Mouse (Mus musculus) fibroblast of lung, adult 2 months (primary cell): ENCODE results near the gene C2cd3.
A peak's percentile ranks its signal among the peaks of the same experiment; 100 is the strongest.

ENCODE experiments used
- DNase-seq: peaks from one replicate; pipeline ENCODE4 v3.0.0-alpha.2; 2011; ENCODE audit warnings: low read depth

Gene C2cd3

DNA sequence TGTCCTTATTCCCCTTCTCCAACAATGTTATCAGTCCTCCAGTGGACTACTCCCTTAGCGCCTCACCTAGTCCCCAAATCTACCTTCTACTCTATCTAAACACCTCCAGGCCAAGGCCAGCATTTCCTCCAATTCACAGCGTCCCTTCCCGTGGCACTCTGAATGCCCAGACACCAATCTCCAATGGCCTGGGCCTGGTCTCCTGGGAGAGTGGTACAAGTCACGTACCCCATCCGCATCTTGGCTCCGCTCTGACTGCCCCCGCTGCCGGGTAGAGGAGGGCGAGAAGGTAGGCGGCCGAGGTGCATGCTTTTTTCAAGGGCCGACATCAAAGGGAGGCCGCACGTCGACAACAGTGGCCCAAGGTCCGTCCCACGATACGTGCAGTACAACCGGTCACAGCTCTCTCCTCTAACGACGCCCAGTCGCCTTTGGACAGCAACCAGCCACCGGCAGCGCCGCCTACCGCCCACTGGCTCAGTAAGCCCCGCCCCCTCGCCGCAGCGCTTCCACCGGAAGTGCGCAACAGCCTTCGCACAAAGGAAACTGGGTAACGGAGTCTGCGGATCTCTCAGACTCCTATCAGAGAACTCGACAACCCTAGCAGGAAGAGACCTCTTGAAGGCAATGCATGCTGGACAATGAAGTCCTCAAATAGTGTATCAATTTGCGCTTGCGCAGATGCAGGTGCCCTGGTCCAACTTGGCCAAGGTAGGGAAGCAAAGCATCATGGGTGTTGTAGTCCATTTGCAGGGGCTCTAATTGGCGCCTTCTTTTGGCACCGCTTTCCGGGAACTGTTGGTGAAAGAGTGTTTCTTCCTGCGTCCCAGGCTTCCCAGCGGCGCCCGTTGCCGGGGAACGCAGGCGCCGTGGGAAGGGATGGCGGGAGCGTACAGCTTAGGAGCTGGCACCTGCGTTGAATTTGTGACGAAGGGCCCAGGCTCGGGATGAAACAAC lies at the start of gene C2cd3, which contains the start of gene Ppme1:
C2cd3 (plus strand) TSS at position 739 of the 957 bp plus-strand sequence.
Ppme1 (minus strand) TSS at position 813 of the 957 bp plus-strand sequence.
- peak; percentile 99 for DNase-seq

DNA sequence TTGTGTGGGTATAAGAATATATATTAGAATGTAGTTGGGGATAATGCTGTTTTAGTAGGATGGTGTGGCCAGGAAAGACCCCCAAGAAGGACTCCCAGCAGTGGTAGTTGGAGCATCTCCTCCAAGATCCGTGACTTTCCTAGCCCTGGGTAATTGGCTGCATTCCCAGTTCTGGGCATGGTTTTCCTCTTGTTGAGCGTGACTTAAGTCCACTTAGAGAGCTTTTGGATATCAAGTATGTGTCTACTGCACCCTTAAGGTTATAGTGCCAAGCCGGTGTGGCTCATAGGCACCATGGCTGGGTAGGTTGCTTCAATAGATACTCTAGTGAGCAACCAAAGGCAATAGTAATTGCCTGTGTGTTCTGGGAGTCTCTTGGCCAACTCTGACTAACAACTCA lies 48.3 kb upstream of the C2cd3 start:
- no peak for DNase-seq

DNA sequence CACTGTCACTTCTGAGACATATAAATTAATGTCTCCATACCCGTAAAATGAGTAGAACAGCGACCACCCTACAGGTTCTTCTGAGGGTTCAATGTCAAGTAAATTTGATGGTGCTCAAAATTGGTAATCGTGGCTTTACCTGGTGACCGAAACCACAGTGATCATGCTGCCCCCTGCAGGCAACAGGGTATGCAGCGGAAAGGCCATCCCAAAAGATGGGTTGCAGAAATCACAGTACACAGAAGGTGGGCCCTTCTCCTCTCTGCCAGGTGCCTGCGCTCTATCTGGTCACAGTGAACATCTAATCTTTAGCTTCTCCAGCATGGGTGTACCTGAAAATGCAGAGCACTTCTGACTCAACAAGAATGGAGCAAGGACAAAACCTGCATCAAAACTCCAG lies 46.6 kb upstream of the C2cd3 start:
- DNase-seq: no peak

DNA sequence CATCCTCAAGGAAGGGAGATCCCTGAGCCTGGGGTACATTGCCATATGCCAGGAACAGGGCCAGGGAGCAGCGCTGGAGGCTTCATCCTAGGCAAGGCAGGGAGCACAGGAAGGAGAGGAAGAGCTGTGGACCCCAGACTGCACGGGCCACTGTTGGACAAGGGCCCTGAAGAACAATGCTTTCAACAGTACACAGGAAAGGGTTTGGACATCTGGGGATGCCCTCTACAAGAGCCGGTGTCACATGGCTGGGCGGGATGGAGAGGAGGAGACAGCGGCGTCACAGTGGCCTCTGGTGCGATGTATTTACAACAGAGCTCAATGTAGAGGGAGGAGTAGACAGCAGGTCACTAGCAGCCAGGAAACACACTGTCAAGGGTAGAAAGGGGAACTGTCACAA lies 44.5 kb upstream of the C2cd3 start:
- DNase-seq: no peak

DNA sequence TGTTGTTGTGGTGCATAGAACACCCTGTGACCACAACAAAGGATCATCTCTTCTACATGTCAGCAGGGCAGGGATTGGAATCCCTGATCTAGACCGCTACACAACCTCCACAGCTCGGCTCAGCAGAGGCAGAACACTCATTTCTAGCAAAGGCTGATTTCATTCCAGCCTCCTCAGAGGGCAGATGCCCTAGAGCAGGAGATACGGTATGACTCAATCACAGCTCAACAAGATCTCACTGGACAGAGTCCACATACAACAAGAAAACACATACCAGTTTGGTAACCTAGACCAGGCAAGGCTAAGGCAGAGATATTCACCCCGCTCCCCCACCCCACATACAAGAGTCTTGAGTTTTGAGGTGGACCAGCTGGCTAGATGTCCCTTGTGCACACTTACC lies 43.4 kb upstream of the C2cd3 start:
- no peak for DNase-seq

DNA sequence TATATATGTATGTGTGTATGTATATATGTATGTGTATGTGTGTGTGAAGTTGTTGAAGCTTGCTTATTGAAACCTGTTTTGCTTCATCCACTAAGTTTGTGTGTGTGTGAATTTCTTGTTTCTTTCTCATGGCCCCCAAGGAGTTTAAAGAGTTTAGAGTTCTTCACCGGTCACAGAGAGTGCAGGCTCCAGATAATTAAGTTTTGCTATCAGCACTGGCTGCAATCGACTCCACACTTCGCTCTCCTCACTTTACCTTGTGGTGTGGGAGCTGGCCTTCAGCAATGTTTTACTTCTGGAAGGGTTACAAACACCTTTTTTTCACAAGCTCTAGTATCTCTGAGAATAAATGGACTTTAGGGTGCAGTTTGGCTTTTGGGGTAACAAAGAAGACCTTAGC lies 40.8 kb upstream of the C2cd3 start:
- no peak for DNase-seq

DNA sequence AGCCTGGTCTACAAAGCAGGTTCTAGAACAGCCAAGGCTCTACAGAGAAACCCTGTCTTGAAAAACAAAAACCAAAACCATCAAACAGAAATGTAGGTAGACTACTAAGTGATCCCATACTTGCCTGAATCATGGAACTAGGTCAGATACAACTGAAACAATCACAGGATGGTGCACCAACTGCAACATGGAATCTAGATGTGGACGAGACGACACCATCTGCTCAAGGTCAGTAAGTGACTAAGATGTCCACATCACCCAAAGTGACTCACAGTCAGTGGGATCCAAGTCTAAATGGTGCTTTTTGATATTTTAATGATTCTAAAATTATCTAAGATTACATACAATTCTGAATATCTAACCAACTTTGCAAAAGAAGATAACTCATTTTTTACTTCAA lies 36.1 kb upstream of the C2cd3 start:
- no peak for DNase-seq

DNA sequence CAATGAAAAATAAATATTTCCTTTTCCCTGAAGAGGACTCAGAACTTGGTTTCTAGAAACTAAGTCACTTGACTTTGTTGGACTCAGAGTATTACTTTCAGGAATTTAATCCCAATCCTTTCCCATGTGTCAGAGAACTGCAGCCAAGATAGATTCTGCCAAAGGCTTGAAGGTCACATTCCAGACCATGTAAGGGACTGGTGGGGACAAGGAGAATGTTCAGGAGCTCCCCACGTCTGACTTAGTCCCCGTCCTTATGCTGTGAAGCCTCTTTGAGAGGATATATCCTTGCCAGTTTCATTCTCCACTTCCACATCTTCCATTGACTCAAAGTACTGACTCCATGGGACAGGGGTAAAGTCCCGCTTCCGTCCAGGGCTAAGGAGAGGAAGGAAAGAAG lies 17.0 kb upstream of the C2cd3 start:
- DNase-seq: no peak

DNA sequence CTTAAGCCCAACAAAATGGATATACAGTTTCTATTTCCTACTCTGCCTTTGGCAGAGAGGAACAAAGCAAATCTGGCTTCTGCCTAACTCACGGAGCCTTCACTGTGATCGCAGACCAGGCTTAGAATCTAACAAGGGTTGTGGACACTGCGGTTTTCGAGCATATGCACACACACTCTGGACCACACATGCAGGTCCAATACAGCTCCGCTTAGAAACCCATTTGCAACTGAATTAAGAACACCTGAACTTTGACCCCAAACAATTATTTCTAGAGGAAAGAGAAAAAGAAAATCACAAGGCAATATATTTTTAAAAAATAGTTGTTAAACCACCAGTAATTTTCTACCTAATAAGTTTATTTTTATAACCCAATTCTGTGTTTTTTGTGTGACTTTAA lies 15.7 kb upstream of the C2cd3 start:
- DNase-seq: no peak

DNA sequence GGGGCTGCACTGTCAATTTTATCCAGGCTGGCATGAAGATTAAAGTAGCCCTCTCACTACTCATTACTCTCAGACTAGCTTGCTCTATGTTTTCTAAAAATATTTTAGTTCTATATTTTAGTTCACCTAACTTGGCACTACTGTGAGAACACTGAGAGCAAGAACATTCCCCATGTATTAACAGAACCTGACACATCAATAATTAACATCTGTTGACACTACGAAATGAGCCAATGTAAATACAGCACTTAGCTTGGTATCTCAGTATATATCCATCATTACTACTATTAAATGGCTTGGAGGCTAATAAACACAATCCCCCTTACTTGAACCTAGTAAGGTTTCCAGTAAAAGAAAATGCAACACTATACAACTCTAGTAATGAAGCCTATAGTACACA lies 15.3 kb upstream of the C2cd3 start:
- DNase-seq: no peak

DNA sequence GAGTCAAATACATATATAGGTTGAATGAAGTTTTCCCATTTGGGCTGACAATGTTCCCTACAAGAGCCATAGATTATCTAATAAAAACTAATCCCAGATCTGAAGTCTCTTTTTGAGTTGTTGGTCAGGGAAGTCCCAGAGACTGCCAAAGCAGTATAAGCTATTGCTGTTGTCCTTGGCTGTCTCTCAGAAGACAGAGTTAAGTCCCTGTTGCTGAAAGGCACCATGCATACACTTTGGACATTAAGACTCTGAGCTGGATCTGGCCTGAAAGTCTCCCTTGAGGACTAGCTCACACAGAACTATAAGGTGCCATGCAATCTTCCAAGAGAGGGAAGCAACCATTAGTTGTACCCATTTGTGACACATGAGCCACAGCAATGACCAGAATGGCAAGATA lies 14.2 kb upstream of the C2cd3 start:
- no peak for DNase-seq

DNA sequence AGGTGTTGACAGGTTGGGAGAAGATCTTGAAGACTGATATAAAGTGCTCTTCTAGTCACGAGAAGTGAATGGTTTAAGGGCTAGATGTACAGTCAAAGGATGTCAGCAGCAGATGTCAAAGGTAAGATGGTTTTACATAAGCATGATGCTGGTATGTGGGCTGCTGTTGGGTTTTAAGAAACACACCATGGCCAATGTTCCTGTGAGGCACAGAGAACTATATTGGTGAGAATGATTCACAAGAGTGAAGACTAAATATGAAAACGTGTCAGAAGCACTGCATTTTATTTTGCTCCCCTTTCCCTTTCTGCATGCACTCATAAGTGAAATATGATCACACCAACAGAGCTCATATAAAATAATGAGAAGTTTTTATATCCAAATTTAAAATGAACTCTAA lies 8.9 kb upstream of the C2cd3 start:
- no peak for DNase-seq

DNA sequence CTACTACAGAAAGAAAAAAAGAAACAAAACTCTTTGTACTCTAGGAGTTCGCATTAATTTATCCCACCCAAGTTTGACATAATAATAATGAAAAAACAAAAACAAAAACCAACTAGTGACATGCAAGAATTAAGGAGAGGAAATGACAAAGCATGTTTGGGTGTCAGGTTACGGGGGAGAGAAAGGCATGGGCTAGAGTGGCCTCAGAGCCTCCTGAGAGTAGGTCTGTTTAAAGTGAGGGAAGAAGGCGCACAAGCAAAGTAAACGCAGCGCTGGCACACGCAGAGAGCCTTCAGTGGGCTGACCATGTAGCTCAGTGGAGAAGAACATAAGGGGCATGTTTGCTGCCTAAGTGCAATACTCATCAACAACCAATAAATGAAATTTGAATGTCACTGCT lies 7.1 kb upstream of the C2cd3 start:
- DNase-seq: no peak

DNA sequence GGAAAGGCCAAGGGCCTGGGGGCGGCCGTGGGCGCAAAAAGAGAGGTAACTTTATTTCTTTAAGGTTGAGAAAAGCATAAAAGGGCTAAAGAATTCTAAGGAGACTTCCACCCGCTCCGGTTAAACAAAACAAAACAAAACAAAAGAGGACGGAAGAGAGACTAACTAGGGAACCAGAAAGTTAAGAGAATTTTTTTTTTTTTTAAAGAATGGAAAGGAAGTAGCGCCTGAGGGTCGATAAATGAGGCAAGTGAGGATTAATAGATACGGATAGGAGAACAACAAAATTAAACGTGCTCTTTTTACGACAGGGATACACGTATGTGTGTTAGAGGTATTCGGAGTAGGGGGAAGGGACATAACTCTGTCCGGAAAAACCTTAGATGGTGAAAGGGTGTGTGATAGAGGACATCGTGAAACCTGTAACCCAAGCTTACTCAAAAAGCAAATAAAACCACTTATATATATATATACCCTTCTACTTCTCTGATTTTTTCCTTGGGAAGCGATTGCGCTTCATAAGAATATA lies 483 bp downstream of the C2cd3 start:
- DNase-seq: no peak

DNA sequence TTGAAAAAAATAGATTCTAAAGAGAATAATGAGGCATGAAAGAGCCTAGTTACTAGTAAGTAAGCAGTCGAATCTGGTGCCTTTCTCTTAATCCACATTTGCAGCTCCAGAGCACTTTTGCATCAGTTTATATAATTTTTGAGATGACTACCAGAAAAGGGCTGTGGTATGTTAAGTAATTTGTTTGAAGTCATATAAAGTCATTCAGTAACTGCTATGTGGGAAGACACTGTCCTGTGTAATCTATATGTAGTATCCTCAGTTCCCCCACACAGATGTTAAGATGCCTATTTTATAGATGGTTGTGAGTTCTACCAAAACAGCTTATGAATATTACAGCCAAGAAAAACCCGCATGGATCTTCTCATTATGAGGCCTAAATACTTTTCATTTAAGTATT lies 6.2 kb downstream of the C2cd3 start:
- no peak for DNase-seq

DNA sequence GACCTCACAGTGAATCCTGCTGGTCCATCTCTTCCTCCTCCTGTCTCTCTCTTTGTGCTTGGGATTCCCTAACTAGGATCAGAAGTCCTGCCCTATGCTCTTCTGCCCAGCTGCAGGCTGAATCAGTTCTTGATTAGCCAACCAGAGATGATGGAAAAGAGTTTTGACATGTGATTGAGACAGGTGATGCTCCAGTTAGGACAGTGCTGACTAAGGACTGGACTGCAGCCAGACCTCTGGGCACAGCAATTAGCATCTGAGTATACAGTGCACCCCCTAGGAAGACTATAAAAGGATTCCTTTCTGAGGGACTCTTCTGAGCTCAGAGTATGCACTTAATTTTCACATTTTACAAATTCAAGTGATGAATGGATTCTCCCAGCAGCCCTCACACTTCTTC lies 9.1 kb downstream of the C2cd3 start:
- DNase-seq: no peak

DNA sequence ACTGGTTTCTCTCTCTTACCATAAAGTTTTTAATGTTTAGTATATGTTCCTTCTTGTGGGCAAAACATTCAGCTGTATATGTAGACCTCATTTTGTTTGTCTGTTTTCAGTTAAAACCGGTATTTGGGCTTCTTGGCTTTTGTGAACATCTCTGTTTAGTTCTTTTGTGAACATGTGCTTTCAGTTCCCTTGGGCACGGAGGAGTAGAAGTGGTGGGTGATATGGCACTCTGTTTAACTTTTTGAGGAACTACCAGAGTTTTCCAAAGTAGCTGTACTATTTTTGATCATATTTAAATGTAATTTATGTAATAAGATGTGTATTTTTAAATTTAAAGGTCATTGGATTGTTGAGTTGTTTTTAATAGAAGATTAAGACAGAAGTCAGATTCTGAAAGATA lies 11.2 kb downstream of the C2cd3 start:
- DNase-seq: no peak

DNA sequence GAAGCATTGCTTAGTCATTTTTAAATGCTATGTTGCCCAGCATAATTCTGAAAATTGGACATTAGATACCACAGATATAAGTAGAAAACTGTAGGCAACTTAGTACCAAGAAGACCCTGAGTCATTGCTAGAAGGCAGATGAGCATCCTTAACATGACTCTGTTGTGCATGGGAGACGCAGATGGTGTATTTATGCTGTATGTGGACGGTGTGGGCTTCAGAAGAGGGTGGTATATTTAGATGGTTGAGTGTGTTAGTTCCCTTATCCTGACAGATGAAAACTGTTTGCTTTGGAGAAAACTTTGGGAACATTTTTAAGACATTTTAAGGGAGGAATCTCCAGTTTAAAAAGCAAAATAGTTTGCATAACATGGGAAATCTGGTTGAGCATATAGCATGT lies 16.1 kb downstream of the C2cd3 start:
- DNase-seq: no peak

DNA sequence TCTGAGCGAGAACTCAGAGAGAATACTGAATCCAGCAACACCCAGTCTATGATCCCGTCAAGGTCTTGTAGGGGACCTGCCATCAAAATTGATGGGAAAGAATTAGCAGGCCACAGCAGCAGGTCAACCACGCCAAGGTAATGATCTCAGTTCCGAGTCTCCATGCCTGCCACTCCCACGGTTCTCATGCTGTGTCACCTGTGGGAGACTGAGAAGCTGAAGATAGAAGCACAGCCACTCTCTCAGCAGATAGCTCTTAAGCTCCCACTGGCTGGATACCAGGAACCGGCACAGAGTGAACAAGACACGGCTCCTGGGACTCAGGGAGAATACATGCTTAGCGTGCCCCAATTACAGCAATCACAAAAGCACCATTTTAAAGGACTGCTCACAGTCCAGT lies 18.1 kb downstream of the C2cd3 start:
- DNase-seq: no peak

DNA sequence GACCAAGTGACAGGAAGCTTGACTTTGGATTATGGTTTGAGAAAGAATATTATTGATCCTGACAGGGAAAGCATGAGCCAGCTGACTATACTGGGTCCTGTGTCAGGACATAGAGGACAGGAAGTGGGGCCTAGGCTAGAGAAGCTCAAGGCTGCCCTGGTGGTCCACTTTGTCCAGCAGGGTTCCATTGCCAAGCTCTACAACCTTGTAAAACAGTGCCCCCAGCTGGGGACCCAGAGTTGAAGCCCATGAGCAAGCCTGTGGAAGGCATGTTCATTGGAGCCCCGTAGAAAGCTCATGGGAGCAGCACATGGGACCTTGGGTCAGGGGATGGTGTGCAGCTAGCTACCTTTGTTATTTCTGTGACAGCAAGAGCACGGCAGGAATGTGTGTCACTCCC lies 20.2 kb downstream of the C2cd3 start:
- no peak for DNase-seq

DNA sequence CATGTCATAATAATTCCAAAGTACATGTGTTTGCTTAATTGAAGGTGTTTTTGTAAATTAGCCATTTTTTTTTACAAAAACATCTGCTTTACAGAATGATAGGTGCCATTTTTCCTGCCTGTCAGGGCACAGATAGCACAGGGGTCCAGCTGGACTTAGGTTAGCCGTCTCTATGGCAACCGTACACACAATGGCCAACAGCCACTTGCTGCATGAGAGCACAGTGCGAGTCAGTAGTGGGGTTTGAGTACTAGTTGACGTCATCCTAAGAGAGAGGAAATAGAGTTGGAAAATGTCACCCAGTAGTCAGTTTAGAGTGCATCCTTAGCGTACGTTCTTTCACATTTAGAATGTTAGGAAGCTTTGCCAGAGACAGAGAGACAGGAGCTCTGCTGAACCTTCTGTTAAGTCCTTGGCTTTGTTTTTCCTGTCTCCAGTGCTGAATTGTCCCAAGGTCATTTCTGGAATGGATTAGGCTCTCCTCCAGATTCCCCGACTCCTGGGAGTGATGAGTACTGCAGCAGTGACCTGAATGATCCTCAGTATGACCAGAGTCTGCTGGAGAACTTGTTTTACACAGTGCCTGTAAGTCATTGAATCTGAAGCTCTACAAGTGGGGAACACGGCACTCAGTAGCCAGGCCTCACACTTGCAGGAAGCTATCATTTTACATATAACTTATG lies 27.3 kb downstream of the C2cd3 start:
- no peak for DNase-seq

DNA sequence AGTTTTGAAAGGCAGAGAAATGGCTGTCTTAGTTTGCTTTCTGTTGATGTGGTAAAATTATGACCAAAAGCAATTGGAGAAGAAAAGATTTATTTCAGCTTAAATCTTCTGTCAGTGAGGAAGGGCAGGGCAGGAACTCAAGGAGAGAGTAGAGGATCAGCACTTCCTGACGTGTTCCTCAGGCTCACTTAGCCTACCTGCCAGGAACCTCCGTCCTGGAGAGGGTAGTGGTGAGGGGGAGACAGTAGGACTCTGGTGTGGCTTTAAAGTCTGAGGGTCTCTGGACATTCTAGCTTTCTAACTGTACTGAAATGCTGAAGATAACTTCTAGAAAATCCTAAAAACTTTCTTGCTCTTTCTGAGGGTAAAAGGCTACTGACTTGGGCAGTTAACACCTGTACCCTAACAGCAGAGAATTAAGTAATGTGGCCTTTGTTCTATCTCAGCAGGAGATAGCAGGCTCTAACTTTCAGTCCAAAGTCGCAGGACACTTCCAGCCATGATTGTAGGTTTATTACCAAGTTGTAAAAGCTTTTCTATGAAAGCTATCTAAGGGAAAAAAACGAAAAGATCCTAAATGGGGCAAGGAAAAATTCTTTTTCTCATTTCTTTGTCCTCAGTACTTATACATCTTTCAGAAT lies 29.0 kb downstream of the C2cd3 start:
- DNase-seq: no peak

DNA sequence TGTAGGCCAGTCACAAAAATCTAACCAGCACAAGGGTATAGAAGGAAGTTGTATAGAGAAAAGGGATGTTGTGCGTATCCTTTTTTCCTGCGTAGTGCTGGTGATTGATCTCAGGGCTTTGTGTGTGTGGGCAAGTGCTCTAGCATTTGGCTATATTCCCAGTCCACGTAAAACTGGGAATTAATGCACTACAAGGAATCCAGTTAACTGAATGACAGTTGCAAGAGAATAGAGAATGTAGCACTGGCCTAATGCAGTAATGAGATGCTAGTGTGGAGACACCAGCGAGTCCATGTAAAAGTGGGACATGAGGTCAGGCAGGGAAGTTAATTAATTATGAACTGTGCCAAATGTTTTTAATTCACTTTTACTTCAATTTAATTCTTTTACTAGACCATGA lies 30.7 kb downstream of the C2cd3 start:
- DNase-seq: no peak
